Mouse (Mus musculus): ENCODE measurements around the gene Brdt.

The Brdt gene

DNA sequence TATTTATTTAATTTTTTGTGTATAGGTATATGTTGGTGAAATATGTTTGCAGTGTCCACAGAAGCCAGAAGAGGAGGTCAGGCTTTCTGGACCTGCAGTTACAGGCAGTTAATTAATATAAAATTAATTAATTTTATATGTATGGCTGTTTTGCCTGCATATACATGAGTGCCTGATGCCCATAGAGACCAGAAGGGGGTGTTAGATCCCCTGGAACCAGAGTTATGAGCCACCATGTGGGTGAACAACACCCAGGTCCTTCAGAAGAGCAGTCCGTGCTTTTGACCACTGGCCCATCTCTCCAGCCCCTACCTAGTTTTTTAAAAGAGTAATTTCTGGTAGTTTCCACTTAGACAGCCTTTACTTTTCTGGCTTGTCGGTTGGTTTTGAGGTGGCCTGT, 81.3 kb downstream of the Brdt start:
- no peak for DNase-seq (ENCODE audit: low spot score in 2 of 2)

DNA sequence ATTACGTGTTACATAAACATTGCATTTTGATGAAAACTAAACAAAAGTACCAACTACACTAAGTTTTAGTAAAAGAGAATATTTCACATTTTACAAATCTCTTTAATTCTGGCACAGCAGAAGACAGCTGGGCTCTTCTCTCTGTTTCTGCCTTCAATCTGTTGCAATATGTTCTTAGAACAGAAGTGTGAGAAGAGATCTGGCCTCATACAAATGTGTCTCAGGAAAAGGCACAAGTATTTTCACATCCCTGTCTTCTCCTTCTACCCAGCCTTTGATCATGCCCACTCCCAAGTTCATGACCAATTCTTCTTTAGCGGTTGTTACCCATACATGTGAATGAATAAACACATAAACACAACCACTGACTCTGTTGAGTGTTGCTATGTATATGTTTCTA, 84.1 kb downstream of the Brdt start:
- no peak for DNase-seq (ENCODE audit: low spot score in 2 of 2)

DNA sequence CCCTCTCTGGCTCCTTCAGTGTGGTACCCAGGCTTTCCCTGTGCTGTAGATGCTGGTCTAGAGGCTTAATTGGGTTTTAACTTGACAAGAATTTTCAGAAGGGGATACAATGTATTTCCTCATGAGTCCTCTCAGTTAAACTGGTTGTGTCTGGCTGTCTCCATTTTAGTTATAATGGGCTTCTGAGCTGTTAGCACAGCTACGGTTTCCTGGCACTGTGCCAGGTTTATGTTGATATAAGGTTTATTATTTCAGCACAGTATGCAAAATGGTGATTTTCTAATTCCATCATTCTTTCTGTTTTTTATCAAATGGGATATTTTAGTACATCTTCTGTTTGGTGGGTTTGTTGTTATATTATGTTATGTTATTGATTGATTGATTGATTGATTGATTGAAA, 90.7 kb downstream of the Brdt start:
- DNase-seq (ENCODE audit: low spot score in 2 of 2): no peak

DNA sequence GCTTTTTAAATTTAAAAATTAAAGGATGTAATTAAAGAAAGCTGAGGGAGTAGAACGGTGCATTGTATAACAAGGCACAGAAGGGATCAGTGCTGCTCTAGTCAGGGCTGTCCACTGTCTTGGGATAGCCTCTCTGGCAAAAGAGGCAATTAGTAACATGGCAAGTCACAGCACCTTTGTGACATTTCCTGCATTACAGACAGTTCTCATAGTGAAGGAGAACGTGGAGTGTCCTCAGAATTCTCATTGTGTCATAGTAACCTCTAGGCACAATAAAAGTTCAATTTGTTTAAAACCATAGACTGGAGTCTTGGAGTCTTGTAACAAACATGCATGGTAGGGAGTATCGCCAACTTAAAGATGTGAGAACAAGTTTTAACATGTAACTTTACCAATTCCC, 100.3 kb downstream of the Brdt start, which contains the start of gene Lpcat2b:
Gene Lpcat2b (plus strand): TSS at position 301 of the 400 bp plus-strand sequence.
- no peak for DNase-seq (ENCODE audit: low spot score in 2 of 2)

DNA sequence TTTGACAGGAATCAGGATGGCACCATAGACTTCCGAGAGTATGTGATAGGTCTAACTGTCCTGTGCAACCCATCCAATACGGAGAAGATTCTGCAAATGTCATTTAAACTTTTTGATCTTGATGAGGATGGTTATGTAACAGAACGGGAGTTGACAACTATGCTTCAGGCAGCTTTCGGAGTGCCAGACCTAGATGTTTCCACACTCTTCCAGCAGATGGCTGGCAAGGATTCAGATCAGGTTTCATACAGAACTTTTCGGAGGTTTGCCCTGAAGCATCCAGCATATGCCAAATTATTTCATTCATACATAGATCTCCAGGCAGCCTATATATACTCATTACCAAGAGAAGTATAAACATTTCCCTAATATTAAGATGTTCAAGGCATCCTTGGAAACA, 103.0 kb downstream of the Brdt start:
- no peak for DNase-seq (ENCODE audit: low spot score in 2 of 2)

DNA sequence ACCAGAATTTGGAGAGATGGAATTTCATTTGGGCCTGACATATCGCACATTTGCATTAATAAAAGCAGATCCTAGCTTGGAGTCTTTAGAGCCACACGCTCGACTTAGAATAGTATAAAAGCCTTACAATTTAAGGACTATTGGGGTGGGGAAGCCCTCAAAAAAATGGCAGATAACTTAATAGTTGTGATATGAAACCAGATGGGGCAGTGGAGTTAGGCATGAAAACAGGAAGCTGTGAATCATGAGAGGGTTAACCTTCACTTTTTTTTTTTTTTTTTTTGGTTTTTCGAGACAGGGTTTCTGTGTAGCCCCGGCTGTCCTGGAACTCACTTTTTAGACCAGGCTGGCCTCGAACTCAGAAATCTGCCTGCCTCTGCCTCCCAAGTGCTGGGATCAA, 105.2 kb downstream of the Brdt start:
- no peak for DNase-seq (ENCODE audit: low spot score in 2 of 2)

All from frontal cortex, postnatal 25 days (tissue).